8 mouse cellular contexts compared by ENCODE assay signal in the genomic region with DNA sequence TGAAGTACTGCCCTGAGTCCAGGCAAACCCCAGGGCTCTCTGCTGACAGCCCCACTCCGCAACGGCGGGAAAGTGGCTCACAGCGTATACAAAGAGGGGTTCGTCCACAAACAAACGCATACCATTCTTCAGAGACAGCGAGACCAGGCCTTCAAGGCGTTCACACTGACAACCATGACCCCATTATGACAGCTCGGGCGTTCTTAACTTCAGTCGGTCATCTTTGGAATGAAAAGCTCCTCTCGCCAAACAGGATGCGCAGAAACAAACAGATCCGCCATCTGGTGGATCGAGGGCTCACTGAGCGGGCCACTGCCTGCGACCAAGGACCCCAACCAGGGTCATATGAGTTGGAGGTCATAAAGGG. TPM values are rescaled to one million over a fixed set of nuclear protein-coding genes. Genes with fewer than 3 reads are reported as not detected.
DNase-seq lines count a peak whose midpoint lies in the region; ATAC-seq and TF ChIP-seq lines count a peak whose summit lies in the region.

No protein-coding gene starts in this region.

- peak overlapping the region; percentile 58 for H3K9ac ChIP-seq in kidney, embryonic 14.5 days (ENCODE audit: low read depth, low read length)
- H3K9ac ChIP-seq in liver, embryonic 12.5 days, result peak overlapping the region; percentile 98

- peaks cover 4% of the 10 kb centered on the region; the same call in 1 of the 2 replicates for H3K27me3 ChIP-seq in kidney, embryonic 14.5 days (ENCODE audit: control insufficient read depth, insufficient read depth, low read length)
- H3K27me3 ChIP-seq in liver, embryonic 12.5 days (replicated peaks), result peaks cover 39% of the 10 kb centered on the region
- peaks cover 6% of the 10 kb centered on the region for H3K27me3 ChIP-seq in myocyte (ENCODE audit: control insufficient read depth, insufficient read depth, insufficient read length)

- DNase-seq in kidney, adult 18-20 months, result no peak
- no peak for DNase-seq in gastrocnemius, adult 18-20 months (ENCODE audit: low spot score)
- no peak for DNase-seq in gastrocnemius, postnatal 25 days

- peak overlapping the region; percentile 98 for H3K4me2 ChIP-seq in kidney, embryonic 14.5 days (replicated peaks; ENCODE audit: low read depth, low read length)
- peak overlapping the region; percentile 98 for H3K4me2 ChIP-seq in liver, embryonic 12.5 days
- peak overlapping the region; percentile 73 for H3K4me2 ChIP-seq in myocyte (ENCODE audit: low read depth)

- no peak for TF ChIP-seq POLR2A in myocyte (IDR thresholded peaks at IDR 0.05; ENCODE audit: insufficient read length, low read depth)

- ATAC-seq in kidney, embryonic 14.5 days (ENCODE audit: low FRiP score, low TSS enrichment), result 0 out of 2 replicates have a peak, but pooled peaks have one; percentile 1
- 0 out of 2 replicates have a peak, but pooled peaks have one; percentile 0 for ATAC-seq in granulocyte monocyte progenitor cell, adult 5-6 weeks (replicated peaks; ENCODE audit: poor library complexity, severe bottlenecking)
- no peak for ATAC-seq in liver, embryonic 12.5 days

- under 1% methylated on average over 17 of the region's 17 CpGs for WGBS in kidney, embryonic 14.5 days
- WGBS in liver, embryonic 12.5 days (ENCODE audit: insufficient replicate concordance), result 1% methylated on average over 17 of the region's 17 CpGs

- no peak overlapping the region for H3K27ac ChIP-seq in kidney, embryonic 14.5 days (ENCODE audit: low read depth, low read length)
- no peak overlapping the region for H3K27ac ChIP-seq in brown adipose tissue, adult 24 weeks (replicated peaks; ENCODE audit: low read depth, low read length)
- peak overlapping the region; percentile 93 for H3K27ac ChIP-seq in liver, embryonic 12.5 days

- H3K4me3 ChIP-seq in kidney, embryonic 14.5 days (ENCODE audit: low read length), result peak overlapping the region; percentile 76
- H3K4me3 ChIP-seq in brown adipose tissue, adult 24 weeks (ENCODE audit: insufficient read depth, low read depth, low read length), result peak overlapping the region; percentile 67
- H3K4me3 ChIP-seq in liver, embryonic 12.5 days, result peak overlapping the region; percentile 98
- peak overlapping the region; percentile 71 for H3K4me3 ChIP-seq in myocyte

- no peaks in the 10 kb centered on the region for H3K36me3 ChIP-seq in kidney, embryonic 14.5 days (ENCODE audit: control insufficient read depth, insufficient read depth, low read length)
- H3K36me3 ChIP-seq in liver, embryonic 12.5 days, result no peaks in the 10 kb centered on the region
- H3K36me3 ChIP-seq in myocyte (ENCODE audit: control insufficient read depth, insufficient read depth), result no peaks in the 10 kb centered on the region

- H3K4me1 ChIP-seq in kidney, embryonic 14.5 days (ENCODE audit: control insufficient read depth, insufficient read depth, low read length), result no peaks in the 10 kb centered on the region
- H3K4me1 ChIP-seq in brown adipose tissue, adult 24 weeks (ENCODE audit: control insufficient read depth, insufficient read depth, insufficient read length, low read length), result no peaks in the 10 kb centered on the region
- peaks cover 42% of the 10 kb centered on the region for H3K4me1 ChIP-seq in liver, embryonic 12.5 days

- peak overlapping the region; percentile 26 for H3ac ChIP-seq in myocyte (ENCODE audit: control insufficient read depth, insufficient read length)

- no peaks in the 10 kb centered on the region for H3K9me3 ChIP-seq in kidney, embryonic 14.5 days (ENCODE audit: control insufficient read depth, low read length)
- H3K9me3 ChIP-seq in liver, embryonic 12.5 days (replicated peaks), result 0 out of 2 replicates have a peak, but pooled peaks cover 4% of the 10 kb centered on the region

- no peaks in the 10 kb centered on the region for H3K79me2 ChIP-seq in myocyte (ENCODE audit: control insufficient read depth, insufficient read depth)

TF ChIP-seq in myocyte, 11 proteins besides CTCF, POLR2A, EP300 and RAD21:
- no peak for TF ChIP-seq TCF12 (IDR thresholded peaks at IDR 0.05; ENCODE audit: insufficient read depth, poor library complexity, severe bottlenecking)
- no peak for TF ChIP-seq TCF3 (IDR thresholded peaks at IDR 0.05; ENCODE audit: insufficient read length, low read depth)
- TF ChIP-seq MYOG (IDR thresholded peaks at IDR 0.05; ENCODE audit: control insufficient read depth in 1 of 3, insufficient read depth in 1 of 3, insufficient read length in 2 of 3, low read depth in 2 of 3), result no peak
- TF ChIP-seq CEBPB (IDR thresholded peaks at IDR 0.05; ENCODE audit: insufficient read depth, poor library complexity, severe bottlenecking), result no peak
- TF ChIP-seq E2F4 (IDR thresholded peaks at IDR 0.05; ENCODE audit: insufficient read depth), result no peak
- no peak for TF ChIP-seq POLR2AphosphoS2 (IDR thresholded peaks at IDR 0.05; ENCODE audit: insufficient read length, low read depth)
- TF ChIP-seq REST (IDR thresholded peaks at IDR 0.05; ENCODE audit: insufficient read depth, insufficient read length), result no peak

RNA-seq across cellular contexts. Expression of gene Ccsap, which starts 1.5 kb away (rescaled TPM):
- polyA plus RNA-seq in kidney, embryonic 14.5 days (2014; fragmentation: Nextera tagmentation; extraction: Ambion mirVana), result 2.7 and 4.0 TPM in 2 replicates
- polyA plus RNA-seq in brown adipose tissue, adult 24 weeks (2012; ENCODE audit: insufficient read depth, insufficient read length, missing spikeins), result not detected in 2 replicates
- total RNA-seq in granulocyte monocyte progenitor cell, adult 5-6 weeks (2014; fragmentation: Nextera tagmentation), result 4.4 and 4.8 TPM in 2 replicates
- 5.1 and 5.3 TPM in 2 replicates for total RNA-seq in granulocyte monocyte progenitor cell, adult 5-6 weeks (2017)
- 5.5 and 5.8 TPM in 2 replicates for polyA plus RNA-seq in liver, embryonic 12.5 days (2016; fragmentation: Nextera tagmentation; extraction: Ambion mirVana)
- polyA plus RNA-seq in myocyte (2012; fragmentation: generic; extraction: Trizol), result 2.3 TPM
- under 1 TPM; 0.21 to 0.26 TPM for total RNA-seq in gastrocnemius, adult 18-20 months (2021)
- total RNA-seq in gastrocnemius, postnatal 25 days (2021), result under 1 TPM; 0.36 to 0.62 TPM

RNA-seq across cellular contexts. Expression of gene Acta1, which starts 36.0 kb away (rescaled TPM):
- 1.3 and 2.9 TPM in 2 replicates for polyA plus RNA-seq in kidney, embryonic 14.5 days (2014; fragmentation: Nextera tagmentation; extraction: Ambion mirVana)
- polyA plus RNA-seq in brown adipose tissue, adult 24 weeks (2012; ENCODE audit: insufficient read depth, insufficient read length, missing spikeins), result 533 and 551 TPM in 2 replicates
- not detected in 2 replicates for total RNA-seq in granulocyte monocyte progenitor cell, adult 5-6 weeks (2014; fragmentation: Nextera tagmentation)
- total RNA-seq in granulocyte monocyte progenitor cell, adult 5-6 weeks (2017), result not detected in 2 replicates
- polyA plus RNA-seq in liver, embryonic 12.5 days (2016; fragmentation: Nextera tagmentation; extraction: Ambion mirVana), result 2.1 and 4.9 TPM in 2 replicates
- polyA plus RNA-seq in myocyte (2012; fragmentation: generic; extraction: Trizol), result 9,007 TPM
- over 10,000 TPM; 42,846 to 52,629 TPM for total RNA-seq in gastrocnemius, adult 18-20 months (2021)
- over 10,000 TPM; 60,490 to 60,709 TPM for total RNA-seq in gastrocnemius, postnatal 25 days (2021)

RNA-seq across cellular contexts. Expression of gene Rab4a, which starts 52.8 kb away (rescaled TPM):
- polyA plus RNA-seq in kidney, embryonic 14.5 days (2014; fragmentation: Nextera tagmentation; extraction: Ambion mirVana), result 33.3 and 45.3 TPM in 2 replicates
- 3.0 and 3.9 TPM in 2 replicates for polyA plus RNA-seq in brown adipose tissue, adult 24 weeks (2012; ENCODE audit: insufficient read depth, insufficient read length, missing spikeins)
- total RNA-seq in granulocyte monocyte progenitor cell, adult 5-6 weeks (2014; fragmentation: Nextera tagmentation), result 6.2 TPM in 1 of 2 replicates, not detected in the other
- total RNA-seq in granulocyte monocyte progenitor cell, adult 5-6 weeks (2017), result 0.21 and 0.43 TPM in 2 replicates
- polyA plus RNA-seq in liver, embryonic 12.5 days (2016; fragmentation: Nextera tagmentation; extraction: Ambion mirVana), result 36.3 and 38.3 TPM in 2 replicates
- 24.0 TPM for polyA plus RNA-seq in myocyte (2012; fragmentation: generic; extraction: Trizol)
- 10 to 100 TPM; 14.8 to 14.9 TPM for total RNA-seq in gastrocnemius, adult 18-20 months (2021)
- 10 to 100 TPM; 10.2 to 11.3 TPM for total RNA-seq in gastrocnemius, postnatal 25 days (2021)

Comparison
In these comparisons a context has a peak if more than half of its experiments do, and no peak if none do; other contexts are left out.
1. RNA of gene Acta1, which starts 36.0 kb away (polyA plus RNA-seq): 9,007 TPM in myocyte (single experiment) and 533 to 551 TPM in brown adipose tissue, adult 24 weeks; 1.3 to 2.9 TPM in kidney, embryonic 14.5 days and 2.1 to 4.9 TPM in liver, embryonic 12.5 days; every median in the first group is over 10 times any median in the second.
2. Peak in every context shown above with its lines, with median percentiles within 50 percentile points of each other: H3K4me2 ChIP-seq and H3K4me3 ChIP-seq.